Mouse (Mus musculus) heart, adult 8-10 months (tissue): ENCODE data around the gene Zfp65. TPM values are rescaled to one million over a fixed set of nuclear protein-coding genes. Genes with fewer than 3 reads are reported as not detected.
A peak's percentile ranks its signal among the peaks of the same experiment; 100 is the strongest.
"Not testable (repeated sequence)": the region's sequence is repeated elsewhere in the genome, so short reads cannot be mapped to it uniquely, and the experiment has no call there.

Experiments used
- DNase-seq: peaks from one replicate; pipeline ENCODE4 v3.0.0; 2022; ENCODE audit warnings: low spot score
- total RNA-seq, 4 experiments: library from RNA; stranded (reverse); gene quantifications; 2 replicates each; pipeline ENCODE4 v1.2.4; 2022

Gene Zfp65
- total RNA-seq: 1 to 10 TPM; 5.2 to 6.5 (median 5.7) TPM

DNA sequence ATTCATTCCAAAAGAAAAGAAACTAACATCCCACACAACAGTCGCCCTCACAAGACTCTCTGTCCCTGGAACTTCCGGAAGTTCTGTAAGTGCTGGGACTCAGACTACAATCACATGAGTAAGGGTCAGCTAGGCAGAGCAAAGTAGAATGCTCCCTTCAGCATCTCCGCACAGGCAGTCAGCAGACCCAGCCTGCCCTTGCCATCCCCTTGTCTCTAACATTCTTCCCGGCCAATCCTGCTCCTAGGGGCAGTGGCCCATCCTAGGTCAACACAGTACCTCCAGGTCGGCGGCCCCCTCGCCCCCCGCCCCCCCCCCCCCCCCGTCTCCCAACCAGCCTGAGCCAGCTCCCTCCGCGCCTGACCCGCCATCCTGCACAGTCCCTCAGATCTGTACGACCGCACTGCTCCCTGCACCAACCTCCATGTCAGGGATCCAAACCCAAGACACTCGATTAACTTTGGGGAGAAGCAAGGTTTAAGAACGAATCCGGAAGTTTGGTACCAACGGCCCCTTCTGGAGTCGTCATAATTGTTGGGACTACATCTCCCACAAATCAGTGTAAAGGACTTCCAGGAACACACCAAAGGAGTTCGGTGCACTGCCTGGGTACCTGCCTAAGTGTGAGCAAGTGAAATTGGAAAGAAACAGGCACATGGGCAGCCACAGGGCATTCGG lies at the start of gene Zfp65:
Gene Zfp65, minus strand, starts transcription at position 533 of the 678 bp plus-strand sequence.
- DNase-seq: peak; percentile 62

DNA sequence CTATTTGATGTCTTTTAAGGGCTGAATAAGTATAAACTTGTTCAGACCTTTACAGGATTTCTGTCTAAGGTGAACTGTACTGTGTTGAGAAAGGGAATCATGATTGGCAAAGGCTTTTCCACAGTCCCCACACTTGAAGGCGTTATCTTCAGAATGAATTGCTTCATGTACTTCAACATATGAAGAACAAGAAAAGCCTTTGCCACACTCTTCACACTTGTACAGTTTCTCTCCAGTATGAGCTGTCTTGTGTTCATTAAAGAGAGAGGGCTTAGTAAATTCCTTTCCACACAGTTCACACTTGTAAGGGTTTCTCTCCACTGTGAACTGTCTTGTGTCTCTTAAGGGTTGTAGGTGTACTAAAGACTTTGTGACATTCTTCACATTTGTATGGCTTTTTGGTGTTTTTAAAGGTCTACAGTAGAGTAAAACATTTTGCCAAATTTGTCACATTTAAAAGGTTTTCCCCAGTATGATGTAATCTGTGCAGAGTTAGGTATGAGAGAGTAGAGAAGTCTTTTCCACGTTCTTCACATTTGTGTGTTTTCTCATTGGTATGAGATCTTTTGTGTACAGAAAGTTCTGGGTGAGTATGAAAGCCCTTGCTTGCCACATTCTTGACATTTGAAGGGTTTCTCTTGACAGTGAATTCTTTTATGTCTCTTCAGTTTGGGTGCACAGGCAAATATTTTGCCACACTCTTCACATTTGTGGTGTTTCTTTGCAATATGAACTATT lies 34.2 kb upstream of the Zfp65 start:
- no peak for DNase-seq

DNA sequence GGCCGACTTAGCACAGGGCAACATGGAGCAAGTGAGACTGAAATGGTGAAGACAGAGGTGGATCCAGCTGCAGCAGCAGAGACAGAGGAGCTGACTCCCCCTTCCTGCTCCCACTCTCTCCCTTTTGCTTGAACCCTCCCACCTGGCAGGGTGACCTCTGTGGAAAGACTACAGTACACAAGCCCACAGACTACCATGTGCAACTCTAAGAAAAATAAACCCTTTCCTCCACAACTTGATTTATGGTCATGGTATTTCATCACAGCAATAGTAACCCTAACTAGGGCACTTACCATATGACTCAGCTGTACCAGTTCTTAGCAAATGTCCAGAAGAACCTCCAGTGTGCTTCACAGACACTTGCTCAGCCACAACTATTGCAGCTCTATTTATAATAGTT lies 31.0 kb upstream of the Zfp65 start:
- no peak for DNase-seq

DNA sequence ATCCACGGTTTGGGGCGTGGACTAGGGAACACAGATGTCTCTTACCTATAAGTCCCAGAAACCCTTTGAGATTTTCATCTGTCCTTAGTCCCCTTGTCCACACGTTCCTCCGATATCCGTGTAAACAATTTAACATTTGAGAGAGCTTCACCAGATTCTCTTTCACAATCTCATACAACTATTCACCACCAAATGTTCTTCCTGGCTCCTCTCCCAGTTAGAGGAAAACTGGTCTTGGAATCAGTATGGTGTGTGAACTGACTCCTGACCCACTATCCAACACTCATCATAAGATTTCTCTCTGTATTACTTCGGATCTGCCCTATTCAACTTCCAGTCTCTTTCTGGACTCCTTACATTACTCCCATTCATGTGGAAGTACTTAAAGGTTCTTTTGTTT lies 26.8 kb upstream of the Zfp65 start:
- no peak for DNase-seq

DNA sequence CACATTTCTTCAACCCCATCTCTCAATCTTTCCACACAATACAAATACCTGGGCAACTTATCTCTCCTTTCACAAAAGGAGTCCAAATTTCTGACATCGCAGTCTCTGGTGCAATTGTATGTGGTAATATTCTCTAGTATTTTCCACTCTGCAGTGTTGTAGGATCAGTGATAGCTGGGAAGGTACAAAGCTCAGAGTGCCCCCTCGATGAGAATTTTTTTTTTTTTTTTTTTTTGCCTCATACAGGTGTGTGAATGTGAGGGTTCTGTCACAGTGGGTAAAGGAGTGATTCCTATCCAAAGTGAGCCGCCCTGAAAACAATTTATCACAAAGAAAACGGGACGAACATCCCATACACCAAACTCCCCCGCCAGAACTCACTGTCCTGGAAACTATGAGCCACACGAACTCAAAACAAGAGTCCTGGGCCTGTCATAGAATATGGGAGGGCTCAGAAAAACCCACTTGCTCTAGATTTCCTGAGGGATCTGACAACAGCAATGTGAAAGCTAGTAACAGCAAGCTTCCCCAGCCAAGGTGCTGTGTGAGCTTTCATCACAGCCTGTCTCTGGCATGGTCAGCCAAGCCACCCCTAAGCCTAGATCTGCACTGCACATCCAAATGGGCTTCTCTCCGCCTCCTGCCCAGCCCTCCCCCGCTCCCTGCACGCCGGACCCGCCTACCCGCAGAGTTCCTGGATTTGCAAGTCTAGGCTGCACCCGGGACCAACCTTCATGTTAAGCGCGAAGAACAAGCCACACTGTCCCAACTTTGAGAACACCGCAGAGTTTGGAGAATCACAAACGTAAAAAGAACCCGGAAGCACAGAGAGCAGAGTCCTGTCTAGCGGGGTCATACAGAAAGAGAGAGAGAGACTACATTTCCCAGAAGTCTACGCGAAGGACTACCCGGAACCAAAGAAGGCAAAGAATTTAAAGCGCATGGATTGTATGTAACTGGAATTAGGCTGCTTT lies 25.6 kb upstream of the Zfp65 start, which contains the start of gene Zfp85:
Gene Zfp85, minus strand, starts transcription at position 896 of the 974 bp plus-strand sequence.
- peak; percentile 75 for DNase-seq

DNA sequence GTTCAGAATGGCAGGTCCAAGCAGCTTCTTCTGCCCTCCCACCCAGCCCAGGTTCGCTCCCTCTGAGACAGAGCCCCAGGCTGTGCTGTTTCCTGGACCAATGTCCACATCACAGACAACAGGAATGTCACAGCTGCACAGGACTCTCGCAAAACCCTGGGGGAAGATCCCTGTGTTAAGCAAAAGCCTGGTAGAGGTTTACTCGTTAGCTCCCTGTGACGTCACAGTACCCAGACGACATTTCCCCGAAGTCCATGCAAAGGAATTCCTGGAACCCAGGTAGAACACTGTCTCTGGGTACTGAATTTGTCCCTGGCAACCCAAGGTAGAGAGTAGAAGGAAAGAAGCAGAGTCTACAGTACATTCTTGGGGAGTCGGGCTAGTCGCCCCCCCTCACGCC lies 14.9 kb upstream of the Zfp65 start:
- DNase-seq: no peak

DNA sequence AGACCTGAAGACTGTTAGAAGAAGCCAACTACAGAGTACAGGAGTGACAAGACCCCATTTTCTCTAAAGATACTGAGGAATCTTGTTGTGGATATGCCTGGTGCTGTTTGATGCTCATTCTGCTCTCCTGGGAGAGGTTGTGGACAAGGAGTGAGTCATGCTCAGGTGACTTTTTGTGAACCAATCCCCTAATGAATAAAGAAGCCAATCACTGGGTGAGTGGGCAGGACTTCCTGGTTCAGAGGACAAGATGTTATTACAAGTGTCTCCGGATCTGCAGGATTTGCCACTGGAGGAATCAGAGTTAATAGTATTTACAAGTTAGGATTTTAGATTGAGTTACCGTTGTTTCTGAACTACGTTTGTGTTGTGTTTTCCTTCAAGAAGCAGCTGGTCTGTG lies 14.0 kb upstream of the Zfp65 start:
- DNase-seq: no peak

DNA sequence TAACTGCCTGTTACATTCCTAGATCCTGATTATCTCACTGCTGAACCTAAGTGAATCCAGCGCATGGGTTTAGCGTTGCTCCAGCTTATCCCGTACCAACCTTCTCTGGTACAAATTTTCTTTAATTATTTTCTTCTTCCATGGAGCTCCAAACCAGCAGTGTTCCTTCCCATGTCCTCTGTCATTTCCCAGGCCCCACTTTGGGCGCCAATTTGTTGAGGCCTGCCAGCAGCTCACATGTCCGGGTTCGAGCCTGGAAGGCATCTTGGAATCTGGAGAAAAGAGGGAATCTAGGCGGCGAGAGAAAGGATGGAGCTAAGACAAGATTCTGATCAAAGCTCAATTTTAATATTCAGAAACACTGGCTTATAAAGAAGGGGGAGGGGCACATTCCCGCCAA lies 5.4 kb upstream of the Zfp65 start:
- DNase-seq: not testable (repeated sequence)

DNA sequence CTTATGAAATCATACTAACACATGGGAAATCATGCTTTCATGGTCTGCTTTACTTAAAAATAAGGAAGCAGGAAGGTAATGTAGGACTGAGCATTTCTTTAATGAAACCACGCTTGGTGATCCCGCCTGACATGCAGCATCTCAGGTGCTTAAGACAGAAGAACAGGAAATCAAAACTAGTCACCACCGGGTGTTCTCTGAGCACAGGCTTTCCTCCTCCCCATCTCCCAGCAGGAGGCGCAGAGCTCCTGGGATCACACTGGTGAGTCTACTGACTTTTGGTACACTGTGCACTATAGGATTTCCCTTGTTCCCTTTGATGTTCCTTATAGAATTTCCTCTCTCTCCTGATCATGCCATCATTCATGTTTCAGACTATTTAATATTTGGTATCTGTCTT lies 468 bp upstream of the Zfp65 start:
- DNase-seq: not testable (repeated sequence)

DNA sequence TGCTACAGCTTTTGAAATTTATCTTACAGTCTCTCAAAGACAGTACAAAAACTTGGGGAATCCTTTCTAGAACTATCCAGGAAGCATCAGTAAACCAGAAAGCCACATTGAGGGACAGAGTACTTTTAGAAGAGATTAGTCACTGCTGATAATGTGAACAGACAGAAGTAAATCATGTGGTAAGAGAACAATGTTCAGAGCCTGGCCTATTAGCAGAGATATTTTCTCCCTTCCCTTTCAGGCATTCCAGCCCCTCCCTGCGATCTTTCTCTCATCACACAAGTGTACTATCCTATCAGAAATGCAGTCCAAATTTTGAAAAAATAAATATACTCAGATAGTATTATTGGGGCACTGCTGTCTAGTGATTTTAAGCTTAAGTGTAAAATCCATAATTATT lies 867 bp downstream of the Zfp65 start:
- no peak for DNase-seq

DNA sequence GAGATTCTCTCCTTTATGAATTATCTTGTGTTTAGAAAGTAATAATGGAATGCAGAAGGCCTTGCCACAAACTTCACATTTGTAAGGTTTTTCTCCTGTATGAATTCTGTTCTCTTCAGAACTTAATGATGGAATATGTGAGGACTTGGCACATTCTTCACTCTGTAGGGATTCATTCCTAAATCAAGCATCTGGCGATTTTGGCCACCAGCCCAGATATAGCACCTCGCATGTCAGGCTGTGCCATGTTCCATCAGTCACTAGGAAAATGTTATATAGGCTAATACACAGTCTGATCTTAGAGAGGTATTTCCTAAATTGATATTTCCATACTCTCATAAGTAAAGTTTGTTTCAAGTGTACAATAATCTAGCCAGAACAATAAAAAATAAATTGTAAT lies 3.6 kb downstream of the Zfp65 start:
- DNase-seq: not testable (repeated sequence)

DNA sequence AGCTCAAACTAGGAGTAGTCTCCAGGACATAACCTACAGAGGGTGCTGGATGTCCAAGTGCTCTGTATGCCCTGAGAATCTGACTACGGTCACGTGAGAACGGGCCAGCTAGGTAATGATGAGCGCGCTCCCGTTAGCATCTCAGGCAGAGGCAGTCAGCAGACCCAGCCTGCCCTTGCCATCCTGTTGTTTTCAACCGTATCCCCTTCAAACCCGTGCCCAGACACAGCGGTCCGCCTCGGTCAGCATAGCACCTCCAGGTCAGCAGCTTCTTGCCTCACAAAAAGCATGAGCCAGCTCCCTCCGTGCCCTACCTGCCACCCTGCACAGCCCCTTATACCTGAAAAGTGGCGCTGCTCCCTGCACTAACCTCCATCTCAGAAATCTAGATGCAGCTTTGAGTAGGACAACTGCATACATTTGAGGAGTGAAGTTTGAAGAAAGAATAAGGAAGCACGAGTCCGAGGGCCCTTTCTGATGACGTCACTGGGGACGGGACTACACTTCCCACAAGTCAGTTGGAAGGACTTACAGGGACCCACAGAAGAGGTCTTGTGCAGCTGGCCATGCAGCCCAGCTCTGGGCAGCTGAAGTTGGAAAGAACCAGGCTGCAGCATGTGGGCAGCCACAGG lies 5.0 kb downstream of the Zfp65 start:
- DNase-seq: peak; percentile 93

DNA sequence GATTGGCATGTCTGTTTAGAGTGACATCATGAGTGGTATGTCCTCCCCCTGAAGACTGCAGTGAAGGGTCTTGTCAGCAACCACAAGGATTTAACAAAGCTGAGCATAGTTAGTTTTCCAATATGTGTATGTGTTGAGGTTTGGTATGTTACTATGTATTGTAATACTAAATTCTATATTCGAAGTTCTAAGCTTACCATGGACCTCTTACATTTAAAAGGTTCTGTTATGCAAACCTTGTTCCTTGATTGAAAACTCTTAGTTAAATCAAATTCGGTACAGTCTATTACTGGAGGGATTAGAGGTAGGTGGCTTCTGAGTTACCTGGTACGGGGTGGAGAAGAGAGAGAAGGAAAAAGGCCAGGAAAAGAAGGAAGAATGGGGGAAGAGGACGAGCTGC lies 42.0 kb downstream of the Zfp65 start, which contains the start of gene Zfp738:
Gene Zfp738, minus strand, starts transcription at position 101 of the 400 bp plus-strand sequence.
- no peak for DNase-seq

DNA sequence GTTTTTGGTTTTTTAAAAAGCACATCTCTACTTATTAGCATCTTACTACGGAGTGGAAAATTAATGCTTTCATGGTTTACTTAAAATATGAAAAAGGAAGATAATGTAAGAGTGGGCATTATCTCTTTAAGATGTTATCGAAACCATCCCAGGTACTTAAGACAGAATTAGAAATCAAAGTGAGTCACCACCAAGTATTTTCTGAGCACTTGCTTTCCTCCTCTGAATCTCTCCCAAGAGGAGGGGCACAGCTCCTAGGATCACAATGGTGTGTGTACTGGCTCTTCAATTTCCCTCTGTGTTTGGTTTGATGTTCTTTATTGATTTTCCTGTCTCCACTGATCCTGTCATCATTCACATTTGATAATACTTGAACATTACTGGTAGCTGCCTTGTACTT lies 45.1 kb downstream of the Zfp65 start:
- DNase-seq: not testable (repeated sequence)

DNA sequence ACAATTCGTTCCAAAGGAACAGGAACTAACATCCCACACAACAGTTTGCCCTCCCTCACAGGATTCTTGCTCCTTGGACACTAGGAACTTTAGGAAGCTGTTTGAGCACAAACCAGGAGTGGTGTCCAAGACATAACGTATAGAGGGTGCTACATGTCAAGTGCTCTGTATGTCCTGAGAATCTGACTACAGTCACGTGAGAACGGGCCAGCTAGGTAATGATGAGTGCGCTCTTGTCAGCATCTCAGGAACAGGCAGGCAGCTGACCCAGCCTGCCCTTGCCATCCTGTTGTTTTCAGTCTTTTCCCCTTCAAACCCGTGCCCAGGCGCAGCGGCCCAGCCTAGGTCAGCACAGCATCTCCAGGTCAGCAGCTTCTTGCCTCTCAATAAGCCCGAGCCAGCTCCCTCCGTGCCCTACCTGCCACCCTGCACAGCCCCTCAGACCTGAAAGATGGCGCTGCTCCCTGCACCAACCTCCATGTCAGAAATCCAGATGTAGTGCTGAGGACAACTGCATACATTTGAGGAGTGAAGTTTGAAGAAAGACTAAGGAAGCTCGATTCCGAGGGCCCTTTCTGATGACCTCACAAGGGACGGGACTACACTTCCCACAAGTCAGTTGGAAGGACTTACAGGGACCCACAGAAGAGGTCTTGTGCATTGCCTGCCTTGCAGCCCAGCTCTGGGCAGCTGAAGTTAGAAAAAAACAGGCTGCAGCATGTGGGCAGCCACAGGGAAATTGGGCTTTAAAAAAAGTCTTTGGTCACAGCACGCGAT lies 45.8 kb downstream of the Zfp65 start:
- peak; percentile 92 for DNase-seq

DNA sequence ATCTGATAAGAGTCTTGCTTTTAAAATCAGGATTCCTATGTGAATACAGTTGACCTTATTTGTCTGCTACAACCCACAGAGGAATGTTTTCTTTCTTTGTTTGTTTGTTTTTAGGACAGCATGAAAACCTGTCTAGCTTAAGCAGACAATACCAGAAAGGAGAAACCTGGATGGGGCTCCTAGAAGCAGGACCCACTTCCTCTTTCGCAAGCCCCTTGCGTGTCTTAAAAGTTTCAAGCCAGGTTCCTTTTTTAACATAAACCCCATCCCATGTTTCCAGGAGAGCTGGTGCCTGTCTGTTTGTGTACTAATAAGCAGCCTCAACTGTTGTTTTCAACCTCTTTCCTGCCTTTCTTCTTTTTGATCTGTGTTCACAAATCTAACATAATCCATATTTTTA lies 54.1 kb downstream of the Zfp65 start:
- DNase-seq: no peak
